Mouse (Mus musculus): ENCODE measurements around the gene Mindy3. TPM values are rescaled to one million over a fixed set of nuclear protein-coding genes. Genes with fewer than 3 reads are reported as not detected.
A peak's percentile ranks its signal among the peaks of the same experiment; 100 is the strongest.

The Mindy3 gene
- total RNA-seq, 2 experiments from 2014 or later: 36.1 to 42.7 TPM

DNA sequence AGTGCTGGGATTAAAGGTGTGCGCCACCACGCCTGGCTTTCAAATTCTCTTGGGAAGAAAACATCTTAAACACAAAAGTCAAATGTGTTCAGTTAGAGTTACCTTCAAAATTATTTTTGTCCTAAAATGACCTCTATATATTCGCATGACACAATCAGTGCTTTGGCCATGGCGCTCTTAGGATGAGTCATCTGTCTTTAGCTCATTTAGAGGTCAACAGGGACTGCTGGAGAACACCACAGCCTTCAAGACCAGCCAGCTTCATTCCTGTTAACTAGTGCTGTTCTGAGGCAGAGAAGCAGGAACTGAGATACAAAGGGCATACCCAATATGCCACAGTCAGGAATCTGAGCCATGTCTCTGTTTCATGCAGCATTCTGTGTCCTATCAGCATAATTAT is 47.9 kb downstream of the Mindy3 start:
- peak; percentile 20 for DNase-seq

DNA sequence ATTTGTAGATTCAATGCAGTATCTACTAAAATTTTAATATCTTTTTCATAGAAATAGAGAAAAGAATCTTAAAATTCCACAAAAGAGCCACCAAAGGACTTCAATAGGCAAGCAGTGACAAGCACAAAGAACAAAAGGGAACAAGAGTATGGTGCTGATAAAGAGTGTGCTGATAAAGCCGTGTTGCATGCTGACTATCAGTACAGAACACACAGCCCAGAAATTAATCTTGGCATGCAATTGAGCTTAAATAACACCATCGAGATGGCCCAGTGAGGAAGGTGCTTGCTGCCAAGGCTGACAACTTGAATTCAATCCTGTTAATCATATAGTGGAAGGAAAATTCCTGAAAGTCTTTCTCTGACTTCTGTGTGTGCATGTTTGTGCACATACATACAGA is 50.8 kb downstream of the Mindy3 start:
- DNase-seq: no peak

DNA sequence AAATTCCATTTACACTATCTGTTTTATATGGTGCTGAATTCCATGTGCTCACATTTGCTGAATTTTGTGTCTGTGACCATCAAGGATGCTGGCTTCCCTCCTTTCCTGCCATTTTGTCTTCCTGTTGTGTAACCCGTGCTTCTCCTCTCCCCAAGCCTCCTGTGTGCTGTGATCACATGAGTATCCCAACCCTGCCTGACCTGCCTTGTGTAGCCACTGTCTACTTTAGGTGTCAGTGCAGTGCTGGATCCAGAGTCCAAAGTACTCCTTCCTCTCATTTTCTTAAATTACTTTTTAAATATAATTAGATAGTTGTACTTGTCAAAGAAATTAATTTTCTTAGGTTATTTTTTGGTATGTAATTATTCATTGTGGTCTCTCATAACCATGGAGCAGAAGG is 51.3 kb downstream of the Mindy3 start:
- no peak for DNase-seq

DNA sequence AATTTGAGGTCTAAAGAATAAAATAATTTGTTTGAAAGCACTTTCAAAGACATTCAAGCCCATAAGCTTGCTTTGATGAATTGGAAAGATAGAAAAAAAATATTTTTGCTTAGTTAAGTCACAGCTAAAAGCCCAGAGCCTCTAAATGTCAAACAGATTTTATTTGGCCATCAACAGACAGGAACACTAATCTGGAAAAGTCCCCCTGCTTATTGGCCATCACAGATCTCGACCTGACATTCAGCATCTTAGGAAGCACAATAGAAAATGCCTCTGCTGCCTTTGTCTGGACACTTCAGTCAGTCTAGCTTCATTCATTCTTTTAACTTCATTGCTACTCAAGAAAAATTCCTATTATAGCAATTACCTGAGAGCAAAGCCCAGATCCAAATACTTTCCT is 58.0 kb downstream of the Mindy3 start:
- DNase-seq: no peak

DNA sequence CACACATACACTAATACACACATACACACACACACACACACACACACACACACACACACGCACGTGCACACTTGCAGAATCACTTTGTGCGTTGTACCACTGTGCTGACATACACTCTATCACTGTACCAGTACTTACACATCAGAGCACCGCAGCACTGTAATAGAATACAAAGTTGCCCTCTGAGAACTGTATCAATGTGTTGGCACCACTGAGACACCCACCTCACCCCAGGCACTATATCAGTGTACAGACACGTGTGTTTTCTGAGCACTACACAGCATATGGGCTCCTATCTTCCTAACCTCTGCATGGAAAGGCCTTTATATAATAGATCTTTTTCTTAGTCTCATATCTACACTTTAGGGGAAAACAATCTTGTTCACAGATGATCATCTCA is 64.4 kb downstream of the Mindy3 start:
- no peak for DNase-seq

DNA sequence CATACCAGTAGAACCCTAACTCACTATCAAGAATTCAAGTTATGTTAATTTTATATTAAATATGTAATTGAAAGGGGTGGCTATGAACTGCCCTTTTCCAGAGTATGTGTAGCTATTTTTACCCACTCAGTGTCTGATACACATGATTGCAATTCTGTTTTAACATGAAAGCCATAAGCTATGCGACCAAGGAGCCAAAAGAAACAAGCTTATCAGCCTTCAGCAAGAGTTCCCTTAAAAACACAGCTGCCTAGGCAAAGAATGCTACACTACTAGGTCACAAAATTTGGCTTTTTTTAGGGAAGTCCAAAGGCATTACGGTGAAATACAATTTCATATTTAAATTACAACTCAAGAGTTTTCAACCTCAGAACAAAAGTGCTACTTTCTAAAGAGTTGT is 70.4 kb downstream of the Mindy3 start:
- DNase-seq: no peak

DNA sequence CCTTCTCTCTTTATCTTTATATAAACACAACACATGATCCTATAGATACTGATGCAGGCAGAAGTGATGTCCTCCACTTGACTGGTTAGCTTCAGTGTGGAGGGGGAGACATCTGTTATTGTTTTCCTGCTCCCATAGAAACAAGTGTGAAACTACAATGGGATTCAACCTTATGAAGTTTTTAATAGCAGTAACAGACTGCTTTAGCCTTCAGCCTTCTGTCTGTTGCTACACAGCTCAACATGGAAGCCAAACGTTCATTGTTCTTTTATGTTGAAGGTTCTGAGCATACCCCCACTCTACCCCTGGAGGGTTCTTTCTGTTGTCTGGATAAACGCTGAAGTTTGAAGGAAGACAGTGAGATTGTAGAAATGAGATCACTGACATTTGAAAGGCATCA is 87.3 kb downstream of the Mindy3 start:
- no peak for DNase-seq

DNA sequence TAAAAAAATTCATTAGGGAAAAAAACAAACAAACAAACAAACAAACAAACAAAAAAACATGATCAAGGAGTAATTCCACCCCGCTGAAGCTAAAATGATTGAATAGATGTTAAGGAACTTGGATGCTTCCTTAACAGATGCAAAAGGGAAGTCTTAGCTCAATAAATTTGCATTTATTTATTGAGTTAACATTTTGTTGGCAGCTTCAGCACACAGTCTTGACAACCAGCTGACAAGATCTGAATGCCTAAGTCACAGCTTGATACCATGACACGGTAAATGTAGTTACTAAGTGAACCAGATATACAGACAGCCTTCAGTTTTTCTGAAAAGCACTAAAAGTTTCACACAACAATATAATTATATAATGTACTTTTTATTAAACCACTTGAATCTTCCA is 89.7 kb downstream of the Mindy3 start:
- DNase-seq: no peak

DNA sequence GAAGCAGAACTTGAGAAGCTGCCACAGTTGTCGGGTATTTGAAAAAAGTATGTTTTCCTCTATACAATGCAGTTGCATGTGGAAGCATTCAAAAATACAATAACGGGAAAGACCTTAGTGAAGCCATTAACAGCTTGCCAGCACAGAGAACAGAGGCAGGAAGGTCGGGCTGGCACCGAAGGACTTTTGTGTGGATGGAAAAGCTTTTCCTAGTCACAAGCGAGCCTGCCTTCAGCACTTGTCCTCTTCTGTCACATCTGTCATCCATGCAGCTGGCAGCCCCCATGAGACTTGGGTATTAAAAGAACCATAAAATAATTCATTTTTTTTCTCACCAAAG is 90.2 kb downstream of the Mindy3 start:
- DNase-seq: no peak

DNA sequence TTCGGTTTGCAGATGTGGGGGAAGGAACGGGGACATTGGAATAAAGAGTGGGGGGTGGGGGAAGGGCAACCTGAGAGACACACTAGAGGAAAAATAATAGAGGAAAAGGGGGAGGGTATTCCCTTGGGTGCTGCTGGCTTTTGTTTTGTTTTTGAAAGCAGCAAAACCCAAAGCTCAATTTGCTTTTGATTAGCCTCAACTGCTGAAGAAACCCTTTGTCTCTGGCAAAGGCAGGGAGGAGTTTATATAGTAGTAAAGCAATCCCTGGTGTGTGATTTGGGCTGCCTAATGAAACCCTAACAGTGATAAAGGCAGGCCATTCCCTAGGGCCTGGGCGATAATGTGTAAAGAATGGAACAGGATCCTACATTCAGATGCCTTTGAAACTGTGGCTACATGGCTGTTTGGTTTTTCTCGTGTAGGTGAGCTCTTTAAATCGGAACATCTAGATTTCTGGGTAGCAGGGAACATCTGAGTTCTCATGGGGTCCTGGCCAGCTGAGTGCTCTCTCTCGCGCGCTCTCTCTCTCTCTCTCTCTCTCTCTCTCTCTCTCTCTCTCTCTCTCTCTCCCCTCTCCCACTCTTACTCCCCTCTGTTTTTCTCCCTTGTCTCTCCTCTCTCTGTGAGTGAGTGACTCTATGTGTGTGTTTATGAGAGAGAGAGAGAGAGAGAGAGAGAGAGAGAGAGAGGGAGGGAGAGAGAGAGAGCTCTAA is 90.8 kb downstream of the Mindy3 start:
- DNase-seq: no peak

DNA sequence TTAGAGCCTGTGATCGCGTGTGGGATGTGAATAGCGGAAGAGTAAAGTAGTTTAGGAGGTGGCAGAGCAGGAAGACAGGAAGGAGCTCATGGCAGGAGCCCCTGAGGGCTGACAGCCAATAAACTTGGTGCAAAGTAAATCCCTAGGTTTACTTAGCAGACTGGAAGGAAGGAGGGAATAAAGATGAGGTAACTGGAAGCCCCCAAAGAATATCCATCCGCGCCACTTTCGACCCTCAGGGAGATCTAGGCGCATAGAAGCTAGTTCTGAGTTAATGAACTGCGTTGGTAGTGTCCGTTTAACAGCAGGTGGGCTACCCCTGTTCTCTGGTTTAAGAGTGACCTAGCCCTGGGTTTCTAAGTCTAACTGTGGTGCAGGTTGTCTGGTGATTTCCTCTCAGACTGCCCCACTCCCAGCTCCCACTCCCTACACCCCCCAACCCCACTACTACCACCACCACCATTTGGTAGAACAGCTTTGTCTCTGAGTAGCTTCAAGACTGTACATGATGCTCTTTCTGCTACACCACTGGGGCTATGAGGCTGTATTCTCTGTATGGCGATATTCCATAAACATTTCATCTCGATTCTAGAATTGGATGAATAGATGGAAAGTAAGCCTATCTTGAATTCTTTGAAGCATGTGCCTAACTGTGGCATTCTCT is 91.4 kb downstream of the Mindy3 start:
- no peak for DNase-seq

DNA sequence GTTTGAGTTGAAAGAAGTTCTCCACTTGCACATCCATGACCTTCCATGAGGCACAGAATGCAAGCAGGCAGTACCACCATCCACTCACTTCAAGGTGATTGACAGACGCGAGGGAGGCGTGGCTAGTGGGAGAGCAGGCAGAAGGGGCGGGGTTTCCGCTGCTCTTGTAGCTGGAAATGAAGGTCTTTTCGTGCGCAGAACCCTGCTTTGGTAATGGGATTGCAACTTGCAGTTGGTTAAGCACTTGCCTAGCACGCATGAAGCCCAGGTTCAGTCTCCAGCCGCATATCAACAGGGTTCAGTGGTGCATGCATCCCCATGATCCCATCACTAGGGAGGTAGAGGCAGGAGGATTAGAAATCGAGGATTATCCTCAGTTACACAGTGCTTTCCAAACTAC is 92.1 kb downstream of the Mindy3 start:
- peak; percentile 61 for DNase-seq

DNA sequence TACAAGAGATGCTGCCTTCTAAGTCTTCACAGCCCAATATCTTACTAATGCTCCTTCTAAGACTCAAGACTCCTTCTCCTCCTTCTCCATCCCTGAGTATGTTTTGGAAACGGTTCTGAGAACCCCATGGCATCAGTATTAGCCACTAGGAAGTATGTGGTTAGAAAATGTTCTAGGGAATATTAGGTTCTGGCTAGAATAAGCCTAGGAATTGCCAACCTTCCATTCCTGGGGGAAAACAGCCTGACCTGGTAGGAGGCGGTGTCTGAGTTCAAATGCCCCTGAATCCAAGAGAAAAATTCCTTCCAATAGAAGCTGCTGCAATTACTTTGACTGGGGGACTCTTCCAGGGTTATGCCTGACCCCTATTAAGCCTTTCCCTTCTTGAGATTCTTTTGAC is 93.4 kb downstream of the Mindy3 start:
- DNase-seq: no peak

DNA sequence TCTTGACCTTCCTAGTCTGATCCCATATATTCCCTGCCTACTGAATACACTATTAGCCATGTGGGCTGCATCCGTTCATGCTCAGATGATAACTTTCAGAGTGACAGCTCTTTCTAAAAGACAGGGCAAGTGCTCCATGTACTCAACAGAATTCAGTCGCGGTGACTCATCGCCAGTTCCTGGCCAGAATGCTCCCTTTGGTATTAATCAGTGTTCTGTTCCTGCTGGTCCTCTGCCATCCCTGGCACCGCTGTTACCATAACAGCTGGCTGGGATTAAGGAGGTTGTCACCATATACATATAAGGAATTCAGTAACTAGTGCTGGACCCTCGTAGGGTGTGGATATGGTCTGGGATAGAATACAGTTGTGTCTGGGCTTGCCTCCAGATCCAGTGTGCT is 93.9 kb downstream of the Mindy3 start:
- DNase-seq: peak; percentile 71

DNA sequence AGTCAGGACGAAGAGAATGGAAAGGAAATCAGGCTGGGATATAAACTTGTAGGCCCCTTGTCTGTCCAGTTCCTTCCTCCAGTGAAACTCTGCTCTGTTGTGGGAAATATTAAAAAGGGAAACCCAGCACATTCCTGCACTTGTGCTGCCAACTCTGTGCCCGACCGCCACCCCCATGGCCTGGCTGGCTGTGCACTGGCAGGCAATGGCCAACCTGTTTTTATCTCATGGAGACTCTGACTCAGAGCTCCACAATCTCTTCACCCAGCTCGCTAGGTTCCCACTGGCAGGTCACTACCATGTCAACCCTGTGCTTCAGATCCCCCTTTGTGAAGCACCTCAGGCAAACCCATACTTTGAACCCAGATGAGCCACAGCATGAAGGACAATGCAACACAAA is 98.4 kb downstream of the Mindy3 start:
- DNase-seq: no peak

DNA sequence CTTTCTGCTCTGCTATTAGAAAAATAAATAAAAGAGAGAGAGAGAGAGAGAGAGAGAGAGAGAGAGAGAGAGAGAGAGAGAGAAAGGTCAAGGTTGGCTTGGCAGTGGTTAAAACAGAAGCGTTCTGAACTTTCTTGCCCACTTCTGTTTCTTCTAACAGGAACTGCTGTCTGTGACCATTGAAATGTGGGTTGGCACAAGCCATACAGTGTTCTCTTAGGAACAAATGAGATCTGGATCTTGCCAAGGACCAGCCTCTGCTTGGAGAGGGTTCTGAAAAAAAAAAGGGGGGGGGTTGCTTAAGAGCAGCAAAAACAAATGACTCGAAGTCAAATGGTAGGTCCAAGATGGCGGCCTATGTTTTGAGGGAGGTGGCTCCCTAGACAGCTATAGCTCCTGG is 100.6 kb downstream of the Mindy3 start:
- DNase-seq: no peak

DNA sequence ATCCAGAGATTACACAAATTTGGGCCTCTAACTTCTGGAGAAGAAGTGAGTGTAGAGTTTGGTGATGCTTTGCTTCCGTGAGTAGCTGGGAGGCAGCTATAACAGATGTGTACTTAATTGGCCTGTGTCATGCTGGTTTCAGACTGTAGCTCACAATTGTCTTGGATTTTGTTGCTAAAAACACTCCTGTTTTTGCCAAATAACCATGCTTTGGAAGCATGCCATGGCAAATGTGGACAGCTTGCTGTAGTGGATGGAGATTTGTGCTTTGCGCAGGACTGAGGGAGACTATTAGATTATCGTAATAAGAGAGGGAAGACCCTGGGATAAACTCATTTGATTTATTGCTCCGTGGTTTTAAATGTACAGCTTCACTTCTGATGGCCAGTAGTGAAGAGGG is 101.2 kb downstream of the Mindy3 start:
- no peak for DNase-seq

DNA sequence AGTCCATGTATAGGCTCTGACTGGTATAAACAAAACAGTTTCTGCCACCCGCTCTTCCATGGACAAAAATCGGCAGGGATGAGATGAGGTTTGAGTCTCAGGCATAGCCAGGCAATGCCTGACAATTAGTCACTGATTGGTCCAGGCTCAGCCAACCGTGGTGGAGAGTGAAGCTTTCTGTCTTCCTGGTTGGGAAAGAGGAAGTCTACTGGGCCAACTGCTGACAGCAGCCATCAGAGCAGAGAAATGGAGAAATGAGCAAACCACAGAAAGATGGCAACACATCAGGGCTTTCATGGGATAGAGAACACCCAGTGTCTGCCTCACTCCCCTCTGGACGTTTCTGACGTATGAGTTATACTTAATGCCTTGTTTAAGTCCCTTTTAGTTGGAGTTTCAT is 101.9 kb downstream of the Mindy3 start:
- DNase-seq: no peak

DNA sequence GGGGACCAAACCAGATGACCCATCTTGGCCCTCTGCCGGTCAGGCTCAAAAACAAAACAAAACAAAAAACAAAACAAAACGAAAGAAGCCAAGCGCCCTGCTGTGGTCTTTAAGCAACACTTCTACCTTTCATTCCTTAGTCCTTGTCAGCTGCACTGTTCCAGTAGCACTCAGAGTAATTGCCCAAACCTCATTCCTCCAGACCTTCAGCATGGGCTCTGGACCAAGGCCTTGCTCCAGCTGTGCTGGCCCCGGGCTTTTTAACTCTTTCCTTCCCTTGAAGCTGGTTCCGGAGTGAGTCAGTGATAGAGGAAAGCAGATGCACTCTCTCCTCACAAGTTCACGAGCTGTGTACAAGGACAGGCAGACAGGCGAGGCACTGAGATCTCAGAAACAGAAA is 102.9 kb downstream of the Mindy3 start:
- peak; percentile 55 for DNase-seq

DNA sequence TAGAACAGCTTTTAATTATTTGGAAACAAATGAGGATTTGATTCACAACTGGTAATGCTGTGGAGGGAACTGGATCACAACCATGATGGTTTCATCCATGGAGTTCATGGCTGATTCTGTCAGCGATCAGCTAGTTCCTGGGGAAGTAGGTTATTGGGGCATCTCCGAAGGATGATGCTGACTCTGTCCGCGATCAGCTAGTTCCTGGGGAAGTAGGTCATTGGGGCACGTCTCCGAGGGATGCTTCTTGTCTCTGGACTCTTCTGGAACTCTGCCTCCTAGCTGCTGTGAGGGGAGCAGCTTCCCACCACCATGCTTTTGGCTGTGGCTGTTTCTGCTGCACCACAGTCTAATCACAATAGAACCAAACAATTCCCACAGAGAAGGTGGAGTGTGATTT is 105.2 kb downstream of the Mindy3 start:
- no peak for DNase-seq

DNA sequence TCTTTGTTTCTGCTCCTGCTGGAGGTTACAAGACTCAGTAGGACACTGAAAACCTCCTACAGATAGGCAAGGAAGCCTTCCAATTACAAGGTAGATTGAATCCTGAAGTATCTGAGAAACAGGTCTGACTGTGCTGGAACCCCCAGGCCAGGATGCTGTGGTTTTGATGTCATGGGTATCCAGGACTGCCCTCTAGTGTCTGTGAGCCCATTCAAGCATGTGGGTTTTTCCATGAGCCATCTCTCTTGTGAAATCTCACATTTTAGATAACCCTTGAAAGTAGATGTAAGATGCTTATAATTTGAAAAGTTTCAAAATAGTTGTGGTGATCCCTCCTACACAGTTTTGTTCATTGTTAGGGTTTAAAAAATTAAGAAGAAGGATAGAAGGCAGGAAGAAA is 110.8 kb downstream of the Mindy3 start:
- DNase-seq: no peak

DNA sequence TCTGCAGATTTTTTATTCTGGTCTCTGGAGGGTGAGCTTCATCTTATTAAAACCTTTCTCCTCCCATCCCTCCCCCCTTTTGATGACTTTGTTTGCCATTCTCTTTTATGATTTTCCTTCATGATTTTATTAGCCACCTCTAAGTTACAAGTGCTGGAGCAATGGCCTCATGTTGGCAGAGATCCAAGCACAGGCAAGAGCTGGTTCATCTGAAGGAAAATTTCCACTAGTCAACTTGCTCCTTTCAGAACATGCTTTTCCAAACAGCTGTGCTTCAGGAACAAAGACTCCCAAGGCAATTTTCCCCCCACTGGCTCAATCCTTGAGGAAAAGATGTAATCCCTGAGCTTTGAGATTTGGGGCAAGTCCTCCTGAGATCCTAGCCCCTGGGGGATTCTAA is 112.0 kb downstream of the Mindy3 start:
- no peak for DNase-seq

DNA sequence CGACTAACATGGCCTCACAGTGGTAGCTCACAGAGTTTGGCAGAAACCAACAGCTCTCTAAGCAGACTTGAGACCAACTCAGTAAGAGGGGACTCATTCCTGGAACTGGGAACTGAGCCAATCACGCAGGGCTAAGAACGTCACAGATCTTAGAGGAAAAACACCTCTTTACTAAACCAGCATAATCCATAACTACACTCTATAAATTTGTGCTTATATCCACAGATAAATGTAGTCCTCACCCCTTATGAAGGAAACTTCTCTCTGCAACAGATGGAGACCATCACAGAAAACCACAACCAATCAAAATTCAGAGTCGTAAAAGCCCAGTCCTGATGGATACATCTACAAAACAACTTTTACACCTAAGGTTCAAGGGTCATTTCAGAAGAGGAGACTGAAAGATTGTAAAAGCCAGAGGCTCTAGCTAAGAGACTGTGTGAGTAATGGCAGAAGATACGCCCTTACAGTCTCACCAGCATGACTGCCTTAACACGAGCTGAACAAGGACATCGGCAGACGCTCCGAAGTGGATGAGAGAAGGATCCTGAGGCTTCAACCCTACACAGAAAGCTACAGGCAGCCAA is 114.1 kb downstream of the Mindy3 start:
- no peak for DNase-seq

All from adrenal gland, postnatal 10 days (tissue).